Mouse (Mus musculus) CH12.LX (cell line): ENCODE results near the gene Tfap2a. TPM values are rescaled to one million over a fixed set of nuclear protein-coding genes. Genes with fewer than 3 reads are reported as not detected.

Source experiments
- DNase-seq: peaks from one replicate; pipeline ENCODE4 v3.0.0-alpha.2; 2013; ENCODE audit errors: extremely low read depth
- H3K27ac ChIP-seq: 2 replicates; pipeline ENCODE4 v1.5.1; 2012; ENCODE audit warnings: low read depth, mild to moderate bottlenecking, control low read depth, moderate library complexity; ENCODE audit not compliant: insufficient read depth
- H3K27me3 ChIP-seq: replicated peaks from 2 replicates; pipeline ENCODE3; 2012; ENCODE audit warnings: inconsistent platforms
- H3K36me3 ChIP-seq, 2 experiments: replicated peaks in 1 of 2; 2 replicates each; pipeline versions ENCODE3 to v1.6.1; 2012; ENCODE audit warnings: inconsistent platforms in 1 of 2, low read length in 1 of 2, mild to moderate bottlenecking in 1 of 2, mixed read lengths in 1 of 2, moderate library complexity in 1 of 2; ENCODE audit not compliant: control insufficient read depth in 1 of 2, insufficient read depth in 1 of 2
- H3K4me1 ChIP-seq, 2 experiments: 2 replicates each; pipeline ENCODE4 v1.6.1; 2012; ENCODE audit warnings: inconsistent platforms in 1 of 2, moderate library complexity in 1 of 2; ENCODE audit not compliant: insufficient read depth in 2 of 2, control insufficient read depth in 1 of 2
- H3K4me2 ChIP-seq: 2 replicates; pipeline ENCODE4 v1.6.1; 2012; ENCODE audit warnings: low read depth, mild to moderate bottlenecking, control low read depth; ENCODE audit not compliant: poor library complexity, insufficient read depth, severe bottlenecking
- H3K4me3 ChIP-seq, 3 experiments: fragments of 150-350 bp in 1 of 3; sonication (generic) in 1 of 3; replicated peaks in 1 of 3; 2 replicates each; pipeline versions ENCODE3 to v1.5.1; 2011 to 2012; ENCODE audit warnings: low read depth in 2 of 3, low read length in 2 of 3, mild to moderate bottlenecking in 2 of 3, moderate library complexity in 2 of 3, control low read depth in 1 of 3, improper control_type of control experiment in 1 of 3, inconsistent platforms in 1 of 3, mixed read lengths in 1 of 3; ENCODE audit not compliant: poor library complexity in 1 of 3
- H3K79me2 ChIP-seq: replicated peaks from 2 replicates; pipeline ENCODE4 v1.6.1; 2012; ENCODE audit warnings: mild to moderate bottlenecking, moderate library complexity; ENCODE audit not compliant: control insufficient read depth, poor library complexity, insufficient read depth, severe bottlenecking; ENCODE audit errors: extremely low read depth
- H3K9ac ChIP-seq: 2 replicates; pipeline ENCODE4 v1.6.1; 2012; ENCODE audit warnings: low read depth, mild to moderate bottlenecking, control low read depth, moderate library complexity; ENCODE audit not compliant: insufficient read depth
- H3K9me3 ChIP-seq: replicated peaks from 2 replicates; pipeline ENCODE3; 2012; ENCODE audit warnings: low read length, inconsistent platforms, mixed read lengths
- CHD1 ChIP-seq: IDR thresholded peaks from 2 replicates; pipeline ENCODE4 v1.6.1; 2012; ENCODE audit warnings: low read depth, low read length, improper control_type of control experiment, inconsistent platforms
- CHD2 ChIP-seq: IDR thresholded peaks from 2 replicates; pipeline ENCODE4 v1.6.1; 2011; ENCODE audit warnings: low read length, improper control_type of control experiment
- E2F4 ChIP-seq: IDR thresholded peaks from 2 replicates; pipeline ENCODE4 v1.6.1; 2011; ENCODE audit warnings: low read depth, low read length, improper control_type of control experiment; ENCODE audit not compliant: insufficient replicate concordance
- ELF1 ChIP-seq: IDR thresholded peaks from 2 replicates; pipeline ENCODE4 v1.6.1; 2014; ENCODE audit warnings: low read depth, mild to moderate bottlenecking, inconsistent platforms, low read length, improper control_type of control experiment
- GABPA ChIP-seq: IDR thresholded peaks from 2 replicates; pipeline ENCODE4 v1.6.1; 2012; ENCODE audit warnings: low read depth, low read length, improper control_type of control experiment, inconsistent platforms; ENCODE audit not compliant: insufficient replicate concordance
- HCFC1 ChIP-seq: IDR thresholded peaks from 2 replicates; pipeline ENCODE4 v1.6.1; 2012; ENCODE audit warnings: low read depth, mild to moderate bottlenecking, inconsistent platforms, low read length, improper control_type of control experiment
- IRF4 ChIP-seq: IDR thresholded peaks from 2 replicates; pipeline ENCODE4 v1.6.1; 2014; ENCODE audit warnings: low read depth, mild to moderate bottlenecking, inconsistent platforms, low read length, improper control_type of control experiment
- JUN ChIP-seq: IDR thresholded peaks from 2 replicates; pipeline ENCODE4 v1.6.1; 2011; ENCODE audit warnings: low read depth, mild to moderate bottlenecking, low read length, improper control_type of control experiment, moderate library complexity; ENCODE audit not compliant: insufficient read depth
- KAT2A ChIP-seq: IDR thresholded peaks from 2 replicates; pipeline ENCODE4 v1.6.1; 2012; ENCODE audit warnings: low read length, improper control_type of control experiment, inconsistent platforms; ENCODE audit not compliant: insufficient replicate concordance
- MAFK ChIP-seq: IDR thresholded peaks from 2 replicates; pipeline ENCODE4 v1.6.1; 2011; ENCODE audit warnings: low read length, improper control_type of control experiment; ENCODE audit not compliant: insufficient replicate concordance
- MAX ChIP-seq: IDR thresholded peaks from 2 replicates; pipeline ENCODE4 v1.6.1; 2011; ENCODE audit warnings: low read length, improper control_type of control experiment
- MAZ ChIP-seq: IDR thresholded peaks from 2 replicates; pipeline ENCODE4 v1.6.1; 2012; ENCODE audit warnings: low read depth, mild to moderate bottlenecking, inconsistent platforms, low read length, improper control_type of control experiment, moderate library complexity
- MEF2A ChIP-seq: IDR thresholded peaks from 2 replicates; pipeline ENCODE4 v1.6.1; 2014; ENCODE audit warnings: low read depth, mild to moderate bottlenecking, inconsistent platforms, low read length, improper control_type of control experiment, borderline replicate concordance
- MXI1 ChIP-seq: IDR thresholded peaks from 2 replicates; pipeline ENCODE4 v1.6.1; 2011; ENCODE audit warnings: mild to moderate bottlenecking, low read depth, low read length, improper control_type of control experiment
- NELFE ChIP-seq: IDR thresholded peaks from 2 replicates; pipeline ENCODE4 v1.6.1; 2011; ENCODE audit warnings: low read depth, low read length, improper control_type of control experiment
- NRF1 ChIP-seq: IDR thresholded peaks from 2 replicates; pipeline ENCODE4 v1.6.1; 2014; ENCODE audit warnings: low read depth, mild to moderate bottlenecking, inconsistent platforms, low read length, improper control_type of control experiment, moderate library complexity
- POLR2A ChIP-seq: IDR thresholded peaks from 2 replicates; pipeline ENCODE4 v1.6.1; 2011; ENCODE audit warnings: low read depth, mild to moderate bottlenecking, improper control_type of control experiment, low read length
- POLR2AphosphoS2 ChIP-seq: IDR thresholded peaks from 2 replicates; pipeline ENCODE4 v1.6.1; 2011; ENCODE audit warnings: low read depth, low read length, improper control_type of control experiment
- RAD21 ChIP-seq: IDR thresholded peaks from 2 replicates; pipeline ENCODE4 v1.6.1; 2011; ENCODE audit warnings: low read depth, mild to moderate bottlenecking, low read length, improper control_type of control experiment, moderate library complexity
- RCOR1 ChIP-seq: conservative IDR thresholded peaks from 2 replicates; pipeline ENCODE4 v1.6.1; 2012; ENCODE audit warnings: low read depth, mild to moderate bottlenecking, inconsistent platforms, low read length, improper control_type of control experiment
- SIN3A ChIP-seq: IDR thresholded peaks from 2 replicates; pipeline ENCODE4 v1.6.1; 2012; ENCODE audit warnings: low read length, improper control_type of control experiment, inconsistent platforms
- SMC3 ChIP-seq: IDR thresholded peaks from 2 replicates; pipeline ENCODE4 v1.6.1; 2011; ENCODE audit warnings: low read depth, low read length, improper control_type of control experiment
- TCF12 ChIP-seq: IDR thresholded peaks from 2 replicates; pipeline ENCODE4 v1.6.1; 2014; ENCODE audit warnings: low read depth, mild to moderate bottlenecking, inconsistent platforms, low read length, improper control_type of control experiment
- UBTF ChIP-seq: IDR thresholded peaks from 2 replicates; pipeline ENCODE4 v1.6.1; 2012; ENCODE audit warnings: low read depth, mild to moderate bottlenecking, inconsistent platforms, low read length, improper control_type of control experiment, moderate library complexity
- ZNF384 ChIP-seq: IDR thresholded peaks from 2 replicates; pipeline ENCODE4 v1.6.1; 2012; ENCODE audit warnings: low read depth, low read length, improper control_type of control experiment, inconsistent platforms
- dilution Hi-C: fragments of 300-500 bp; cut with MboI; formaldehyde crosslinking; loops from 2 replicates; pipeline ENCODE4 v1.14.3; 2020; ENCODE audit warnings: low sequenced_read_pairs; ENCODE audit not compliant: extremely low pct_unique_long_range_greater_than_20kb, extremely low pct_ligation_motif_present
- in situ Hi-C: fragments of 300-500 bp; cut with MboI; formaldehyde crosslinking; loops from 3 replicates; pipeline ENCODE4 v1.14.3; 2019; ENCODE audit warnings: low sequenced_read_pairs, low pct_ligation_motif_present, low pct_unique_long_range_greater_than_20kb, mixed read lengths
- polyA plus RNA-seq: library from polyadenylated mRNA; unstranded; fragments of >175 nt; gene quantifications from 2 replicates; pipeline ENCODE4 v1.2.1, GENCODE M21; 2012; ENCODE audit warnings: low read depth; ENCODE audit not compliant: insufficient read length
- total RNA-seq, 2 experiments: library from RNA; depleted of rRNA; stranded (reverse); fragments of 300-350 nt in 1 of 2; fragments of >200 nt in 1 of 2; gene quantifications; 2 replicates each; pipeline ENCODE4 v1.2.3; 2012 to 2014

The Tfap2a gene
- total and polyA plus RNA-seq, 3 experiments: not detected

GRCm38 (mm10) chr13:40708913-40709312 is 29.3 kb downstream of the Tfap2a start:
- in situ Hi-C loops: no loop called here
- no peak overlapping the region for H3K4me2 ChIP-seq
- DNase-seq: no peak
- no peaks in the 10 kb centered on the region for H3K4me1 ChIP-seq
- no peaks in the 10 kb centered on the region for H3K79me2 ChIP-seq
- no peak overlapping the region for H3K9ac ChIP-seq
- H3K27me3 ChIP-seq: no peaks in the 10 kb centered on the region
- H3K36me3 ChIP-seq: no peaks in the 10 kb centered on the region
- no peak overlapping the region for H3K27ac ChIP-seq
- no peak for TF ChIP-seq KAT2A
- no peak for TF ChIP-seq MXI1
- no peak for TF ChIP-seq SMC3
- TF ChIP-seq UBTF: no peak
- no peak for TF ChIP-seq RCOR1
- TF ChIP-seq ELF1: no peak
- no peak for TF ChIP-seq NRF1
- TF ChIP-seq GABPA: no peak
- no peak for TF ChIP-seq MAZ
- TF ChIP-seq ZNF384: no peak
- no peak for TF ChIP-seq CHD1
- no peak for TF ChIP-seq HCFC1
- TF ChIP-seq E2F4: no peak
- no peak for TF ChIP-seq NELFE
- no peak for TF ChIP-seq CHD2
- no peak for TF ChIP-seq RAD21
- no peak for TF ChIP-seq POLR2AphosphoS2
- TF ChIP-seq IRF4: no peak
- H3K4me3 ChIP-seq: no peak overlapping the region
- dilution Hi-C loops: no loop called here
- no peaks in the 10 kb centered on the region for H3K9me3 ChIP-seq

- Histone ChIP-seq H3K9ac (no peak overlapping the region), H3K4me3 (no peak overlapping the region), H3K27me3 (no peaks in the 10 kb centered on the region), H3K27ac (no peak overlapping the region), H3K4me2 (no peak overlapping the region), H3K4me1 (no peaks in the 10 kb centered on the region), H3K79me2 (no peaks in the 10 kb centered on the region), H3K9me3 (no peaks in the 10 kb centered on the region), H3K36me3 (no peaks in the 10 kb centered on the region)
- in situ Hi-C loops: no loop called here
- no peak for TF ChIP-seq ELF1
- TF ChIP-seq POLR2AphosphoS2: no peak
- no peak for TF ChIP-seq CHD2
- TF ChIP-seq RAD21: no peak
- no peak for TF ChIP-seq HCFC1
- no peak for TF ChIP-seq MAX
- TF ChIP-seq MEF2A: no peak
- no peak for TF ChIP-seq UBTF
- no peak for TF ChIP-seq SIN3A
- no peak for TF ChIP-seq GABPA
- no peak for TF ChIP-seq MAFK
- TF ChIP-seq JUN: no peak
- no peak for TF ChIP-seq POLR2A
- TF ChIP-seq TCF12: no peak
- dilution Hi-C loops: no loop called here
- no peak for DNase-seq
These were observed 29.9 kb downstream of the Tfap2a start for GRCm38 (mm10) chr13:40708271-40708670.
